Mouse (Mus musculus) liver, embryonic 12.5 days (tissue): ENCODE measurements around the gene Picalm. TPM values are rescaled to one million over a fixed set of nuclear protein-coding genes. Genes with fewer than 3 reads are reported as not detected.
"Not testable (repeated sequence)": the region's sequence is repeated elsewhere in the genome, so short reads cannot be mapped to it uniquely, and the experiment has no call there.

ENCODE experiments used
- ATAC-seq: fragments of 200-750 bp; cut with Nextera tagmentation; 2 replicates; pipeline ENCODE4 v1.8.0; 2017; ENCODE audit warnings: moderate number of reproducible peaks, mild to moderate bottlenecking, moderate library complexity
- H3K27ac ChIP-seq: fragments of 300-500 bp; sonication (generic); 2 replicates; pipeline ENCODE4 v1.5.1; 2016; ENCODE audit warnings: mild to moderate bottlenecking
- H3K27me3 ChIP-seq: fragments of 300-500 bp; sonication (generic); replicated peaks from 2 replicates; pipeline ENCODE4 v1.6.1; 2016; ENCODE audit warnings: mild to moderate bottlenecking, moderate library complexity
- H3K36me3 ChIP-seq: fragments of 300-500 bp; sonication (generic); 2 replicates; pipeline ENCODE4 v1.6.1; 2016; ENCODE audit warnings: mild to moderate bottlenecking, moderate library complexity
- H3K4me1 ChIP-seq: fragments of 300-500 bp; sonication (generic); 2 replicates; pipeline ENCODE4 v1.6.1; 2016
- H3K4me2 ChIP-seq: fragments of 300-500 bp; sonication (generic); 2 replicates; pipeline ENCODE4 v1.6.1; 2016; ENCODE audit warnings: mild to moderate bottlenecking, moderate library complexity
- H3K4me3 ChIP-seq: fragments of 300-500 bp; sonication (generic); 2 replicates; pipeline ENCODE4 v1.5.1; 2016; ENCODE audit warnings: mild to moderate bottlenecking, moderate library complexity
- H3K9ac ChIP-seq: fragments of 300-500 bp; sonication (generic); 2 replicates; pipeline ENCODE4 v1.6.1; 2016; ENCODE audit warnings: mild to moderate bottlenecking, moderate library complexity
- H3K9me3 ChIP-seq: fragments of 300-500 bp; sonication (generic); replicated peaks from 2 replicates; pipeline ENCODE4 v1.6.1; 2016; ENCODE audit warnings: mild to moderate bottlenecking, moderate library complexity
- WGBS: fragments of 180-500 bp; shearing (Covaris S2); methylation state at CpG from one replicate; pipeline ENCODE4 v1.1.7; 2016; ENCODE audit not compliant: insufficient replicate concordance; 5-methylcytosine and 5-hydroxymethylcytosine counted together
- polyA plus RNA-seq: library from polyadenylated mRNA; unstranded; fragments of >200 nt; fragmentation: Nextera tagmentation; extraction: Ambion mirVana; gene quantifications from 2 replicates; pipeline ENCODE4 v1.2.1, GENCODE M21; 2016

The Picalm gene
- polyA plus RNA-seq, 1 experiment from 2014 or later, result 71.1 TPM

DNA sequence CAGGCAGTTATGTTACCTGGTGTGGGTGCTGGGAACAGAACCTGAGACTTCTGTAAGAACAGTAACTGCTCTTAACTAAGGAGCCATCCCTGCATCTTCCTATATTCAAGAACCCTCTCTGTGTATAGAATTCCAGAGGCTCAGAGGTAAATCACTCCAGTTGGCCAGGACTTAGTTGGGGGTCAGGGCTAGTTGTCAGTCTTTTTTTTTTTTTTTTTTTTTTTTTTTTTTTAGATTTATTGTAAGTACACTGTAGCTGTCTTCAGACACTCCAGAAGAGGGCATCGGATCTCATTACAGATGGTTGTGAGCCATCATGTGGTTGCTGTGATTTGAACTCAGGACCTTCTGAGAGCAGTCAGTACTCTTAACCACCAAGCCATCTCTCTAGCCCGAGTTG lies 91.5 kb downstream of the Picalm start:
- Histone ChIP-seq H3K4me1 (no peaks in the 10 kb centered on the region), H3K36me3 (no peaks in the 10 kb centered on the region), H3K4me2 (no peak overlapping the region), H3K9me3 (no peaks in the 10 kb centered on the region), H3K4me3 (no peak overlapping the region), H3K27me3 (no peaks in the 10 kb centered on the region), H3K27ac (no peak overlapping the region), H3K9ac (no peak overlapping the region)
- no peak for ATAC-seq
- WGBS, result 57% methylated on average over 2 of the region's 2 CpGs

DNA sequence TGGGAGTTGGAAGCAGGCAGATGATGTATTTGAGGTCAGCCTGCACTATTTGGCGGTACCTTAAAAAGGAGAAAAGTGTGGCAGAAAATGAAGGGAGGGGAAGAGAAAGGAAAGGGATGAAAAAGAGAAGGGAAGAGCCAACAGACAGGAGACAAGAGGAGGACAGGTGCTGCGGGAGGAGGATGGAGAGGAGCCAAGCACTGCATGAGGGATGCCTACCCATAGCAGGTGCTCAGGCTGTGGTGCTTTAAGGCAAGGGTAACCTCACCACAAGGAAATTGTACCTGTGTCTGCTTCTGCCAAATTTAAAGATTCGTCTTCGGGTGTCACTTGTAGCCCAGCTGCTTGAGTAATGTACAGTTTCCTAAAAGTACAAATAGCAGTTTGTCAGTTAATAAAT lies 98.1 kb downstream of the Picalm start:
- no peak overlapping the region for H3K4me3 ChIP-seq
- no peaks in the 10 kb centered on the region for H3K4me1 ChIP-seq
- no peak overlapping the region for H3K4me2 ChIP-seq
- H3K36me3 ChIP-seq, result no peaks in the 10 kb centered on the region
- no peaks in the 10 kb centered on the region for H3K9me3 ChIP-seq
- no peak overlapping the region for H3K27ac ChIP-seq
- H3K9ac ChIP-seq, result no peak overlapping the region
- 72% methylated on average over 4 of the region's 4 CpGs for WGBS
- no peaks in the 10 kb centered on the region for H3K27me3 ChIP-seq
- ATAC-seq, result no peak

DNA sequence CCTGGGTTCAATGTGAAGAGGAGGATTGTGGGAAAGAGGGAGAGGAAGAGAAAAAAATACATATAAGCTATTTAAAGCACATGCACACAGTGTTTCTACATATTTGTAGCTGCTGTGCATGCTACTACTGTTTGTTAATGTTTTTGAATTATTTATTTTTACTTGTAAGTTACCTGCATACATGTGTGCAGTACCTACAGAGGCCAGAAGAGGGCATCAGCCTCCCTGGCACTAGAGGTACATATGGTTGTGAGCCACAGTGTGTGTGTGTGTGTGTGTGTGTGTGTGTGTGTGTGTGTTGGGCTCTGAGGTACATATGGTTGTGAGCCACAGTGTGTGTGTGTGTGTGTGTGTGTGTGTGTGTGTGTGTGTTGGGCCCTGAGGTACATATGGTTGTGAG lies 98.9 kb downstream of the Picalm start:
- H3K27ac ChIP-seq, H3K4me3 ChIP-seq, H3K4me1 ChIP-seq, H3K36me3 ChIP-seq, H3K27me3 ChIP-seq, ATAC-seq, H3K9me3 ChIP-seq, H3K4me2 ChIP-seq, H3K9ac ChIP-seq: not testable (repeated sequence)

DNA sequence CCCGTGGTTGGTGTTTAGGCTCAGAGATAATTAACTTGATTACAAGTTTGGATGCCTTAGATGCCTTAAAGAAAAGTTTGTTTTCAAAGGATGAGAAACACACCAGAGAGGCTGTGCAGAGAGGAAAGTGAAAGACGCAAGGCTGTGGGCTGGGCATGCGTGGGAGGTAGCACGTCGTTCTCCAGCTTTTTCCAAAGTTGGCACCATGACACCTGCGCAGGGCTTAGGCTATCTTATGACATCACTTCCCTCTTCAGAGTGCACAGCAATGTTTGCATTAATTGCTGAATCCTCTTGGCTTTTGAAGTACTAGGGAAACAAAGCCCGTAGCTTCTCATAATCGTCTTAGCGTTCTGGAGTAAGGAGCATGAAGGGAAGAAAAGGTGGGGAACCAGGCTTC lies 101.4 kb downstream of the Picalm start:
- H3K4me3 ChIP-seq, result no peak overlapping the region
- 78% methylated on average over 9 of the region's 9 CpGs for WGBS
- H3K4me2 ChIP-seq, result no peak overlapping the region
- no peaks in the 10 kb centered on the region for H3K9me3 ChIP-seq
- H3K36me3 ChIP-seq, result no peaks in the 10 kb centered on the region
- no peaks in the 10 kb centered on the region for H3K4me1 ChIP-seq
- H3K27ac ChIP-seq, result no peak overlapping the region
- H3K27me3 ChIP-seq, result no peaks in the 10 kb centered on the region
- ATAC-seq, result no peak
- no peak overlapping the region for H3K9ac ChIP-seq

GRCm38 (mm10) chr7:90233921-90234320 lies 103.9 kb downstream of the Picalm start:
- ATAC-seq, result no peak
- no peak overlapping the region for H3K9ac ChIP-seq
- H3K27ac ChIP-seq, result no peak overlapping the region
- no peaks in the 10 kb centered on the region for H3K9me3 ChIP-seq
- no peaks in the 10 kb centered on the region for H3K27me3 ChIP-seq
- no peaks in the 10 kb centered on the region for H3K36me3 ChIP-seq
- no peak overlapping the region for H3K4me2 ChIP-seq
- H3K4me1 ChIP-seq, result no peaks in the 10 kb centered on the region
- H3K4me3 ChIP-seq, result no peak overlapping the region
- whole genome bisulfite sequencing, result 50% methylated on average over 4 of the region's 4 CpGs

- Histone ChIP-seq H3K9me3 (no peaks in the 10 kb centered on the region), H3K27ac (no peak overlapping the region), H3K36me3 (no peaks in the 10 kb centered on the region), H3K27me3 (no peaks in the 10 kb centered on the region), H3K4me3 (no peak overlapping the region), H3K4me1 (no peaks in the 10 kb centered on the region), H3K4me2 (no peak overlapping the region), H3K9ac (no peak overlapping the region)
- no peak for ATAC-seq
- WGBS, result 43% methylated on average over 4 of the region's 4 CpGs
These were observed 106.4 kb downstream of the Picalm start for GRCm38 (mm10) chr7:90236289-90236905.

DNA sequence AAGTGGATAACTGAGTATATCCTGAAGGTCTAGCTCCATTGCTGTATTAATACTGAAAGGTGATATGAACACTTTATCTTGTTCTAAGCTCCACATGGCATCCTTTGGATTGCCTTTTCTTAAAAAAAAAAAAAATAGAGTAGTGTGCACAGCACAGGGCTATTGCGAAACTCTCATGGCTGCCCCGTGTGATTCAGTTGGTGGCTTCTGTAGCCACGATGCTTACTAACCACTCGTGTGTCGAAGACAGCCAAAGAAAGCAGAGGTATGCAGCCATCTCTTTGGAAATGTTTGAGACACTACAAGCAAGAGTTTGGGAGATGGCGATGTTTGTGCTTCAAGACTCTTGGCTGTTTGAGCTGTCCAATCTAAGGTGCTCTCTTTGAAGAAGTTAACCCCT lies 113.1 kb downstream of the Picalm start:
- H3K4me1 ChIP-seq, result peaks cover 8% of the 10 kb centered on the region
- no peak overlapping the region for H3K9ac ChIP-seq
- H3K36me3 ChIP-seq, result no peaks in the 10 kb centered on the region
- 41% methylated on average over 6 of the region's 6 CpGs for WGBS
- no peaks in the 10 kb centered on the region; the same call in 1 of the 2 replicates for H3K9me3 ChIP-seq
- H3K4me2 ChIP-seq, result no peak overlapping the region
- H3K4me3 ChIP-seq, result no peak overlapping the region
- 0 out of 2 replicates have a peak, but pooled peaks have one; percentile 10 for ATAC-seq
- no peak overlapping the region for H3K27ac ChIP-seq
- no peaks in the 10 kb centered on the region for H3K27me3 ChIP-seq

- no peak overlapping the region for H3K4me2 ChIP-seq
- H3K27me3 ChIP-seq, result no peaks in the 10 kb centered on the region
- no peaks in the 10 kb centered on the region for H3K36me3 ChIP-seq
- H3K4me3 ChIP-seq, result no peak overlapping the region
- ATAC-seq, result peak; percentile 70
- no peak overlapping the region for H3K27ac ChIP-seq
- no peak overlapping the region for H3K9ac ChIP-seq
- 15% methylated on average over 5 of the region's 5 CpGs for WGBS
- peaks cover 8% of the 10 kb centered on the region for H3K4me1 ChIP-seq
- H3K9me3 ChIP-seq, result no peaks in the 10 kb centered on the region; the same call in 1 of the 2 replicates
These were observed 113.6 kb downstream of the Picalm start for GRCm38 (mm10) chr7:90243643-90244042.

DNA sequence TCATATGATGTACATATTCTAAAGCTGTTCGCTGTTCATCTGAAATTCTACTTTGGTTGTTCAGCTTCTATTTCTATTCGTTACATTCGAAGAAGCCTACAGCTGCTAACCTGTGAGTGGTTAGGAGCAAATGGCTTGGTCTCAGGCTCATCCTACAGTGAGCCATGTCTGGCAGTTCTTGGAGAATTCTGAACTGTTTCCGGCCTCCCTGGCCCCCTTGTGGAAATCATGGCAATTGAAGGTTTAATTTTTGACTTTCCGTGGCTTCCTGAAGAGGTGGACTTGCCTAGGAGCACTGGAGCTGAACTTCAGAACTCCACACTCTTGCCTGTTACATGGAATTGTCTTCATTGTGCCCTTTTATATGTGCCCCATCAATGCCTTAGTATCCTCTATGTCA lies 122.9 kb downstream of the Picalm start:
- Histone ChIP-seq H3K36me3 (no peaks in the 10 kb centered on the region), H3K4me2 (no peak overlapping the region), H3K4me1 (peaks cover 18% of the 10 kb centered on the region; the same call in 1 of the 2 replicates), H3K4me3 (no peak overlapping the region), H3K27me3 (no peaks in the 10 kb centered on the region), H3K9me3 (no peaks in the 10 kb centered on the region), H3K27ac (no peak overlapping the region), H3K9ac (no peak overlapping the region)
- 54% methylated on average over 5 of the region's 5 CpGs for WGBS
- no peak for ATAC-seq

- H3K9ac ChIP-seq, result no peak overlapping the region
- H3K4me3 ChIP-seq, result no peak overlapping the region
- WGBS, result 87% methylated on average over 2 of the region's 2 CpGs
- no peaks in the 10 kb centered on the region for H3K36me3 ChIP-seq
- no peaks in the 10 kb centered on the region for H3K27me3 ChIP-seq
- H3K9me3 ChIP-seq, result no peaks in the 10 kb centered on the region
- no peak overlapping the region for H3K4me2 ChIP-seq
- peaks cover 16% of the 10 kb centered on the region; the same call in 1 of the 2 replicates for H3K4me1 ChIP-seq
- H3K27ac ChIP-seq, result no peak overlapping the region
- ATAC-seq, result no peak
These were observed 128.7 kb downstream of the Picalm start for GRCm38 (mm10) chr7:90258701-90259100.

GRCm38 (mm10) chr7:90259899-90260298 lies 129.9 kb downstream of the Picalm start:
- Histone ChIP-seq H3K36me3 (no peaks in the 10 kb centered on the region), H3K27ac (no peak overlapping the region), H3K9me3 (no peaks in the 10 kb centered on the region), H3K4me1 (peaks cover 10% of the 10 kb centered on the region; the same call in 1 of the 2 replicates), H3K4me2 (no peak overlapping the region), H3K9ac (no peak overlapping the region), H3K27me3 (no peaks in the 10 kb centered on the region), H3K4me3 (no peak overlapping the region)
- WGBS, result 27% methylated on average over 2 of the region's 2 CpGs
- ATAC-seq, result peak; percentile 52; the same call in 1 of the 2 replicates

GRCm38 (mm10) chr7:90261902-90262599 lies 132.0 kb downstream of the Picalm start:
- Histone ChIP-seq H3K9ac (no peak overlapping the region), H3K9me3 (no peaks in the 10 kb centered on the region), H3K27ac (no peak overlapping the region), H3K27me3 (no peaks in the 10 kb centered on the region), H3K36me3 (no peaks in the 10 kb centered on the region), H3K4me2 (no peak overlapping the region), H3K4me3 (no peak overlapping the region), H3K4me1 (peaks cover 15% of the 10 kb centered on the region; the same call in 1 of the 2 replicates)
- 31% methylated on average over 7 of the region's 7 CpGs for WGBS
- ATAC-seq, result no peak
